Mouse (Mus musculus): ENCODE measurements around the gene Catsperz. TPM values are rescaled to one million over a fixed set of nuclear protein-coding genes. Genes with fewer than 3 reads are reported as not detected.

Gene Catsperz
- polyA plus RNA-seq, 2 experiments, result 5.4 to 5.6 TPM

- H3K4me1 ChIP-seq (ENCODE audit: control insufficient read depth, insufficient read depth, low read length), result peaks cover 11% of the 10 kb centered on the region; the same call in 1 of the 2 replicates
- ATAC-seq (ENCODE audit: low FRiP score, low read depth) (no peak), DNase-seq (ENCODE audit: low spot score) (no peak)
- no peak for TF ChIP-seq POLR2A (IDR thresholded peaks at IDR 0.05; ENCODE audit: borderline replicate concordance, extremely low read depth, insufficient read depth, insufficient read length)
- peaks cover 16% of the 10 kb centered on the region for H3K27me3 ChIP-seq (ENCODE audit: control insufficient read depth, insufficient read depth, low read length)
- H3K9me3 ChIP-seq (ENCODE audit: control insufficient read depth, low read length), result no peaks in the 10 kb centered on the region
- no peak overlapping the region for H3K4me2 ChIP-seq (replicated peaks; ENCODE audit: low read depth, low read length, severe bottlenecking)
- H3K36me3 ChIP-seq (ENCODE audit: control insufficient read depth, insufficient read depth, low read length), result no peaks in the 10 kb centered on the region
- no peak overlapping the region for H3K4me3 ChIP-seq (replicated peaks; ENCODE audit: low read length)
- H3K9ac ChIP-seq (ENCODE audit: low read depth, low read length, severe bottlenecking), result no peak overlapping the region
- no peak overlapping the region for H3K27ac ChIP-seq (replicated peaks; ENCODE audit: low read depth, low read length)
Measured at GRCm38 (mm10) chr19:6919431-6919830, 5.7 kb downstream of the Catsperz start.

GRCm38 (mm10) chr19:6918321-6918720 lies 6.9 kb downstream of the Catsperz start:
- Histone ChIP-seq H3K27ac (replicated peaks; ENCODE audit: low read depth, low read length) (no peak overlapping the region), H3K4me2 (replicated peaks; ENCODE audit: low read depth, low read length, severe bottlenecking) (no peak overlapping the region), H3K4me3 (replicated peaks; ENCODE audit: low read length) (no peak overlapping the region), H3K9ac (ENCODE audit: low read depth, low read length, severe bottlenecking) (no peak overlapping the region), H3K27me3 (ENCODE audit: control insufficient read depth, insufficient read depth, low read length) (peaks cover 5% of the 10 kb centered on the region; the same call in 1 of the 2 replicates), H3K4me1 (ENCODE audit: control insufficient read depth, insufficient read depth, low read length) (peaks cover 11% of the 10 kb centered on the region; the same call in 1 of the 2 replicates), H3K36me3 (ENCODE audit: control insufficient read depth, insufficient read depth, low read length) (peaks cover 2% of the 10 kb centered on the region), H3K9me3 (ENCODE audit: control insufficient read depth, low read length) (no peaks in the 10 kb centered on the region)
- no peak for ATAC-seq (ENCODE audit: low FRiP score, low read depth)
- 93% methylated on average over 4 of the region's 4 CpGs for WGBS
- DNase-seq (ENCODE audit: low spot score), result no peak
- TF ChIP-seq POLR2A (IDR thresholded peaks at IDR 0.05; ENCODE audit: borderline replicate concordance, extremely low read depth, insufficient read depth, insufficient read length), result no peak

GRCm38 (mm10) chr19:6916496-6916895 lies 8.7 kb downstream of the Catsperz start:
- Histone ChIP-seq H3K4me3 (replicated peaks; ENCODE audit: low read length) (no peak overlapping the region), H3K36me3 (ENCODE audit: control insufficient read depth, insufficient read depth, low read length) (peaks cover 21% of the 10 kb centered on the region), H3K4me2 (replicated peaks; ENCODE audit: low read depth, low read length, severe bottlenecking) (no peak overlapping the region), H3K27me3 (ENCODE audit: control insufficient read depth, insufficient read depth, low read length) (no peaks in the 10 kb centered on the region), H3K9me3 (ENCODE audit: control insufficient read depth, low read length) (no peaks in the 10 kb centered on the region), H3K27ac (replicated peaks; ENCODE audit: low read depth, low read length) (no peak overlapping the region), H3K9ac (ENCODE audit: low read depth, low read length, severe bottlenecking) (no peak overlapping the region), H3K4me1 (ENCODE audit: control insufficient read depth, insufficient read depth, low read length) (peaks cover 11% of the 10 kb centered on the region; the same call in 1 of the 2 replicates)
- ATAC-seq (ENCODE audit: low FRiP score, low read depth), result no peak
- no peak for TF ChIP-seq POLR2A (IDR thresholded peaks at IDR 0.05; ENCODE audit: borderline replicate concordance, extremely low read depth, insufficient read depth, insufficient read length)
- 73% methylated on average over 4 of the region's 4 CpGs for WGBS
- DNase-seq (ENCODE audit: low spot score), result no peak

- no peak for ATAC-seq (ENCODE audit: low FRiP score, low read depth)
- Histone ChIP-seq H3K4me1 (ENCODE audit: control insufficient read depth, insufficient read depth, low read length) (peaks cover 2% of the 10 kb centered on the region; the same call in 1 of the 2 replicates), H3K9me3 (ENCODE audit: control insufficient read depth, low read length) (no peaks in the 10 kb centered on the region), H3K27me3 (ENCODE audit: control insufficient read depth, insufficient read depth, low read length) (no peaks in the 10 kb centered on the region), H3K36me3 (ENCODE audit: control insufficient read depth, insufficient read depth, low read length) (peaks cover 26% of the 10 kb centered on the region), H3K27ac (replicated peaks; ENCODE audit: low read depth, low read length) (no peak overlapping the region), H3K9ac (ENCODE audit: low read depth, low read length, severe bottlenecking) (no peak overlapping the region), H3K4me2 (replicated peaks; ENCODE audit: low read depth, low read length, severe bottlenecking) (no peak overlapping the region), H3K4me3 (replicated peaks; ENCODE audit: low read length) (no peak overlapping the region)
- DNase-seq (ENCODE audit: low spot score), result no peak
- no peak for TF ChIP-seq POLR2A (IDR thresholded peaks at IDR 0.05; ENCODE audit: borderline replicate concordance, extremely low read depth, insufficient read depth, insufficient read length)
- WGBS, result 81% methylated on average over 4 of the region's 4 CpGs
Measured at GRCm38 (mm10) chr19:6915276-6915675, 9.9 kb downstream of the Catsperz start.

GRCm38 (mm10) chr19:6914540-6914939 lies 10.6 kb downstream of the Catsperz start:
- ATAC-seq (ENCODE audit: low FRiP score, low read depth), result no peak
- DNase-seq (ENCODE audit: low spot score), result no peak
- Histone ChIP-seq H3K27ac (replicated peaks; ENCODE audit: low read depth, low read length) (no peak overlapping the region), H3K4me3 (replicated peaks; ENCODE audit: low read length) (no peak overlapping the region), H3K4me2 (replicated peaks; ENCODE audit: low read depth, low read length, severe bottlenecking) (no peak overlapping the region), H3K27me3 (ENCODE audit: control insufficient read depth, insufficient read depth, low read length) (no peaks in the 10 kb centered on the region), H3K9me3 (ENCODE audit: control insufficient read depth, low read length) (no peaks in the 10 kb centered on the region), H3K9ac (ENCODE audit: low read depth, low read length, severe bottlenecking) (no peak overlapping the region), H3K36me3 (ENCODE audit: control insufficient read depth, insufficient read depth, low read length) (peaks cover 26% of the 10 kb centered on the region), H3K4me1 (ENCODE audit: control insufficient read depth, insufficient read depth, low read length) (no peaks in the 10 kb centered on the region)
- TF ChIP-seq POLR2A (IDR thresholded peaks at IDR 0.05; ENCODE audit: borderline replicate concordance, extremely low read depth, insufficient read depth, insufficient read length), result no peak
- WGBS, result 89% methylated on average over 9 of the region's 9 CpGs

- ATAC-seq (ENCODE audit: low FRiP score, low read depth) (no peak), DNase-seq (ENCODE audit: low spot score) (no peak)
- H3K4me1 ChIP-seq (ENCODE audit: control insufficient read depth, insufficient read depth, low read length), result no peaks in the 10 kb centered on the region
- no peak overlapping the region for H3K4me2 ChIP-seq (replicated peaks; ENCODE audit: low read depth, low read length, severe bottlenecking)
- no peak overlapping the region for H3K4me3 ChIP-seq (replicated peaks; ENCODE audit: low read length)
- WGBS, result 88% methylated on average over 11 of the region's 11 CpGs
- H3K27ac ChIP-seq (replicated peaks; ENCODE audit: low read depth, low read length), result no peak overlapping the region
- TF ChIP-seq POLR2A (IDR thresholded peaks at IDR 0.05; ENCODE audit: borderline replicate concordance, extremely low read depth, insufficient read depth, insufficient read length), result no peak
- no peaks in the 10 kb centered on the region for H3K9me3 ChIP-seq (ENCODE audit: control insufficient read depth, low read length)
- peaks cover 26% of the 10 kb centered on the region for H3K36me3 ChIP-seq (ENCODE audit: control insufficient read depth, insufficient read depth, low read length)
- H3K27me3 ChIP-seq (ENCODE audit: control insufficient read depth, insufficient read depth, low read length), result no peaks in the 10 kb centered on the region
- H3K9ac ChIP-seq (ENCODE audit: low read depth, low read length, severe bottlenecking), result no peak overlapping the region
Measured at GRCm38 (mm10) chr19:6913991-6914390, 11.2 kb downstream of the Catsperz start.

Data from limb, embryonic 14.5 days (tissue).